9 mouse cellular contexts compared by ENCODE assay signal in genomic region chr10:87596361-87597074, GRCm38 (mm10).
A peak's percentile ranks its signal among the peaks of the same experiment; 100 is the strongest.
DNase-seq lines count a peak whose midpoint lies in the region; ATAC-seq and TF ChIP-seq lines count a peak whose summit lies in the region.
"Had no signal": no experiment of that assay in that cellular context is flagged by ENCODE, and none has a peak within 500 bp of the region (broad histone marks: within the 10 kb centered on the region; RNA-seq: fewer than 3 reads in every experiment).

No protein-coding gene starts in this region.

- intact Hi-C loops in gastrocnemius, adult 2 months (cut with DNase I): loop anchor here (2.0 kb wide), 1 partner anchor 730 kb away; no protein-coding TSS in a partner anchor
- intact Hi-C loops in heart, postnatal 10 days (cut with DNase I): loop anchor here (1.0 to 5.0 kb wide), 3 partner anchors 256 to 731 kb away; no protein-coding TSS in a partner anchor

- no peaks in the 10 kb centered on the region for H3K36me3 ChIP-seq in E14TG2a.4 (ENCODE audit: insufficient read depth, low read length)
- no peaks in the 10 kb centered on the region for H3K36me3 ChIP-seq in midbrain, embryonic 11.5 days (ENCODE audit: control insufficient read depth, insufficient read depth, low read length)
- no peaks in the 10 kb centered on the region for H3K36me3 ChIP-seq in stomach, postnatal 0 days (ENCODE audit: control insufficient read depth, insufficient read depth, low read length)
- H3K36me3 ChIP-seq: liver, embryonic 13.5 days had no signal

- H3K9me3 ChIP-seq in E14TG2a.4 (ENCODE audit: low read length): no peaks in the 10 kb centered on the region
- no peaks in the 10 kb centered on the region for H3K9me3 ChIP-seq in midbrain, embryonic 11.5 days (ENCODE audit: control insufficient read depth, low read length)
- no peaks in the 10 kb centered on the region for H3K9me3 ChIP-seq in stomach, postnatal 0 days (ENCODE audit: control insufficient read depth, low read length)
- H3K9me3 ChIP-seq: liver, embryonic 13.5 days had no signal

- no peak overlapping the region for H3K9ac ChIP-seq in midbrain, embryonic 11.5 days (ENCODE audit: low read length)
- H3K9ac ChIP-seq in stomach, postnatal 0 days (ENCODE audit: low read length): no peak overlapping the region
- H3K9ac ChIP-seq: liver, embryonic 13.5 days had no signal

- no peak overlapping the region for H3K4me2 ChIP-seq in midbrain, embryonic 11.5 days
- no peak overlapping the region for H3K4me2 ChIP-seq in stomach, postnatal 0 days (replicated peaks; ENCODE audit: low read depth)
- H3K4me2 ChIP-seq: liver, embryonic 13.5 days had no signal

- no peak overlapping the region for H3K27ac ChIP-seq in gastrocnemius, adult 2 months
- no peak overlapping the region for H3K27ac ChIP-seq in midbrain, embryonic 11.5 days (ENCODE audit: low read depth, low read length)
- H3K27ac ChIP-seq in stomach, postnatal 0 days (replicated peaks): no peak overlapping the region
- H3K27ac ChIP-seq: liver, embryonic 13.5 days had no signal

- peak; percentile 70 for TF ChIP-seq CTCF in gastrocnemius, adult 2 months (IDR thresholded peaks at IDR 0.05)
- TF ChIP-seq CTCF in E14TG2a.4 (conservative IDR thresholded peaks at IDR 0.05; ENCODE audit: low read length): peak; percentile 57
- peak; percentile 85 for TF ChIP-seq CTCF in stomach, postnatal 0 days (IDR thresholded peaks at IDR 0.05; ENCODE audit: low read depth)

- peak; percentile 34 for DNase-seq in gastrocnemius, adult 2 months
- DNase-seq in gastrocnemius, postnatal 25 days: no peak
- peak; percentile 72 to 73 for DNase-seq in cerebellum, postnatal 14 days
- DNase-seq in heart, postnatal 10 days: peak; percentile 41 to 55
- DNase-seq in layer of hippocampus, postnatal 25 days (ENCODE audit: extremely low spot score in 1 of 2, low spot score in 1 of 2): peak; percentile 8 to 46
- DNase-seq in midbrain, embryonic 11.5 days (ENCODE audit: low spot score, missing footprints): peak; percentile 87
- DNase-seq in stomach, postnatal 0 days (ENCODE audit: low spot score): peak; percentile 36
- DNase-seq: liver, embryonic 13.5 days had no signal

- no peak for TF ChIP-seq EP300 in stomach, postnatal 0 days (optimal IDR thresholded peaks at IDR 0.05)

- WGBS in midbrain, embryonic 11.5 days: 45% methylated on average over 5 of the region's 5 CpGs
- WGBS in stomach, postnatal 0 days: 28% methylated on average over 5 of the region's 5 CpGs

- H3K4me3 ChIP-seq in gastrocnemius, adult 2 months: no peak overlapping the region
- H3K4me3 ChIP-seq in E14TG2a.4 (replicated peaks; ENCODE audit: low read length): no peak overlapping the region
- no peak overlapping the region for H3K4me3 ChIP-seq in midbrain, embryonic 11.5 days (ENCODE audit: low read depth, low read length)
- H3K4me3 ChIP-seq in stomach, postnatal 0 days (ENCODE audit: low read depth, low read length): no peak overlapping the region
- H3K4me3 ChIP-seq: liver, embryonic 13.5 days had no signal

- H3K4me1 ChIP-seq in E14TG2a.4 (replicated peaks; ENCODE audit: low read depth, low read length): no peaks in the 10 kb centered on the region
- no peaks in the 10 kb centered on the region; the same call in 1 of the 2 replicates for H3K4me1 ChIP-seq in midbrain, embryonic 11.5 days (ENCODE audit: control insufficient read depth, insufficient read depth, low read length)
- H3K4me1 ChIP-seq in stomach, postnatal 0 days (replicated peaks; ENCODE audit: control insufficient read depth, insufficient read depth): no peaks in the 10 kb centered on the region
- H3K4me1 ChIP-seq: liver, embryonic 13.5 days had no signal

- H3K27me3 ChIP-seq in E14TG2a.4 (ENCODE audit: insufficient read depth, low read length): no peaks in the 10 kb centered on the region
- no peaks in the 10 kb centered on the region for H3K27me3 ChIP-seq in midbrain, embryonic 11.5 days (ENCODE audit: control insufficient read depth, insufficient read depth, low read length)
- no peaks in the 10 kb centered on the region for H3K27me3 ChIP-seq in stomach, postnatal 0 days (ENCODE audit: control insufficient read depth, insufficient read depth, low read length)
- H3K27me3 ChIP-seq: liver, embryonic 13.5 days had no signal

- ATAC-seq in midbrain, embryonic 11.5 days (ENCODE audit: low FRiP score): no peak
- no peak for ATAC-seq in stomach, postnatal 0 days (ENCODE audit: low FRiP score, low TSS enrichment)
